Mouse (Mus musculus) ES-E14 (cell line): ENCODE data around the gene Spint4. TPM values are rescaled to one million over a fixed set of nuclear protein-coding genes. Genes with fewer than 3 reads are reported as not detected.
"Not testable (repeated sequence)": the region's sequence is repeated elsewhere in the genome, so short reads cannot be mapped to it uniquely, and the experiment has no call there.

Experiments used
- DNase-seq: peaks from one replicate; pipeline ENCODE4 v3.0.0-alpha.2; 2013; ENCODE audit warnings: low read depth, low spot score
- H3K27ac ChIP-seq: 2 replicates; pipeline ENCODE4 v1.5.1; 2012; ENCODE audit warnings: low read depth, mild to moderate bottlenecking, low read length, moderate library complexity, mixed read lengths; ENCODE audit not compliant: poor library complexity, insufficient read depth, severe bottlenecking
- H3K36me3 ChIP-seq: 2 replicates; pipeline ENCODE4 v1.6.1; 2012; ENCODE audit warnings: mild to moderate bottlenecking, low read length, moderate library complexity, mixed read lengths; ENCODE audit not compliant: control insufficient read depth, poor library complexity, insufficient read depth, severe bottlenecking
- H3K4me1 ChIP-seq, 2 experiments: fragments of 150-350 bp in 1 of 2; sonication (generic) in 1 of 2; 2 replicates each; pipeline ENCODE4 v1.6.1; 2012; ENCODE audit warnings: low read length in 2 of 2, mild to moderate bottlenecking in 1 of 2, mixed read lengths in 1 of 2; ENCODE audit not compliant: control insufficient read depth in 2 of 2, insufficient read depth in 2 of 2, poor library complexity in 1 of 2
- H3K4me3 ChIP-seq, 2 experiments: fragments of 150-350 bp in 1 of 2; sonication (generic) in 1 of 2; 2 replicates each; pipeline ENCODE4 v1.5.1; 2012; ENCODE audit warnings: low read length in 2 of 2, low read depth in 1 of 2, mild to moderate bottlenecking in 1 of 2, mixed read lengths in 1 of 2; ENCODE audit not compliant: insufficient read depth in 1 of 2, poor library complexity in 1 of 2, severe bottlenecking in 1 of 2
- H3K9ac ChIP-seq: 2 replicates; pipeline ENCODE4 v1.6.1; 2012; ENCODE audit warnings: low read depth, mild to moderate bottlenecking, low read length, mixed read lengths; ENCODE audit not compliant: poor library complexity, insufficient read depth, severe bottlenecking
- H3K9me3 ChIP-seq: fragments of 150-350 bp; sonication (generic); 2 replicates; pipeline ENCODE4 v1.6.1; 2012; ENCODE audit warnings: low read depth, mild to moderate bottlenecking, low read length; ENCODE audit not compliant: control insufficient read depth, insufficient read depth
- CHD2 ChIP-seq: IDR thresholded peaks from 2 replicates; pipeline ENCODE4 v1.6.1; 2014; ENCODE audit warnings: mild to moderate bottlenecking, low read depth, low read length, inconsistent platforms
- HCFC1 ChIP-seq: IDR thresholded peaks from 2 replicates; pipeline ENCODE4 v1.6.1; 2012; ENCODE audit warnings: low read length, inconsistent platforms, borderline replicate concordance; ENCODE audit not compliant: insufficient read depth
- MAFK ChIP-seq: IDR thresholded peaks from 2 replicates; pipeline ENCODE4 v1.6.1; 2014; ENCODE audit warnings: mild to moderate bottlenecking, low read depth, low read length, inconsistent platforms; ENCODE audit not compliant: insufficient read depth
- ZC3H11A ChIP-seq: IDR thresholded peaks from 2 replicates; pipeline ENCODE4 v1.6.1; 2012; ENCODE audit warnings: low read depth, mild to moderate bottlenecking, inconsistent platforms, low read length, borderline replicate concordance
- ZNF384 ChIP-seq: IDR thresholded peaks from 2 replicates; pipeline ENCODE4 v1.6.1; 2012; ENCODE audit warnings: low read depth, low read length, inconsistent platforms
- in situ Hi-C, 2 experiments: fragments of 600-800 bp; cut with MboI; formaldehyde crosslinking; loops; one replicate each; pipeline ENCODE4 v1.15.1; 2025; ENCODE audit warnings: low sequenced_read_pairs in 2 of 2, inconsistent platforms in 1 of 2; ENCODE audit not compliant: unreplicated experiment in 2 of 2
- total RNA-seq: library from RNA; depleted of rRNA; stranded (reverse); fragments of 300-350 nt; gene quantifications from 2 replicates; pipeline ENCODE4 v1.2.3, GENCODE M21; 2012

The Spint4 gene
- total RNA-seq, 1 experiment: not detected

GRCm38 (mm10) chr2:164704235-164704634 is 5.9 kb downstream of the Spint4 start:
- Histone ChIP-seq H3K27ac (no peak overlapping the region), H3K9ac (no peak overlapping the region), H3K36me3 (no peaks in the 10 kb centered on the region), H3K4me3 (no peak overlapping the region), H3K9me3 (no peaks in the 10 kb centered on the region), H3K4me1 (no peaks in the 10 kb centered on the region)
- TF ChIP-seq HCFC1 (no peak), ZNF384 (no peak), ZC3H11A (no peak), CHD2 (no peak)
- in situ Hi-C loops: no loop called here
- no peak for DNase-seq

GRCm38 (mm10) chr2:164705328-164705727 is 7.0 kb downstream of the Spint4 start:
- in situ Hi-C loops: no loop called here
- Histone ChIP-seq H3K4me3 (no peak overlapping the region), H3K36me3 (no peaks in the 10 kb centered on the region), H3K9me3 (no peaks in the 10 kb centered on the region), H3K27ac (peak overlapping the region; percentile 11; the same call in 1 of the 2 replicates), H3K4me1 (no peaks in the 10 kb centered on the region), H3K9ac (no peak overlapping the region)
- no peak for DNase-seq
- TF ChIP-seq ZNF384: no peak
- TF ChIP-seq MAFK: no peak
- TF ChIP-seq CHD2: no peak
- TF ChIP-seq ZC3H11A: no peak
- no peak for TF ChIP-seq HCFC1

DNA sequence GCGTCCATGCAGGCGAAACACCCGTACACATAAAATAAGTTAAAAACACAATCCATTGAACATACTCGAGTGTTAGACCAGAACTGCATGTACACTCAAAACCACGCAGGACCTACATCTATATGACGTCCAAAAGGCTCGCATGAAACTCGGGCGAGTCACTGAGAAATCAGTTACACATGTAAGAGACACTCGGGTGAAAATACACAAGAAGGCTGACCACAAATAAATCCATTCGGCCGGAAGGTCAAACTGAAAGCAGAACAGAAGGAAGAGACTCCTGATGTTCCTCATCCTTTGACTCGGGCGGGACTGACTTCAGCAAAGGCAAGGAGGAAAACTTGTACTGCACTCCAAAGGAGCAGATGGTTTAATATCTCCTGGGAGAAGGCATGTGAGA is 7.7 kb downstream of the Spint4 start:
- Histone ChIP-seq H3K4me3 (no peak overlapping the region), H3K9ac (no peak overlapping the region), H3K4me1 (no peaks in the 10 kb centered on the region), H3K27ac (no peak overlapping the region), H3K36me3 (no peaks in the 10 kb centered on the region), H3K9me3 (no peaks in the 10 kb centered on the region)
- no peak for DNase-seq
- in situ Hi-C loops: no loop called here
- no peak for TF ChIP-seq HCFC1
- TF ChIP-seq ZC3H11A: no peak
- TF ChIP-seq CHD2: no peak
- no peak for TF ChIP-seq MAFK
- no peak for TF ChIP-seq ZNF384

- TF ChIP-seq MAFK (no peak), ZC3H11A (no peak), CHD2 (no peak), HCFC1 (no peak), ZNF384 (no peak)
- no peak for DNase-seq
- Histone ChIP-seq H3K9me3 (no peaks in the 10 kb centered on the region), H3K4me1 (no peaks in the 10 kb centered on the region), H3K4me3 (no peak within 1 kb of the TSS), H3K36me3 (no peaks in the 10 kb centered on the region), H3K9ac (no peak within 1 kb of the TSS), H3K27ac (no peak within 1 kb of the TSS)
- in situ Hi-C loops: no loop called here
These were observed 16.7 kb downstream of the Spint4 start, which contains the start of gene Spint5 for GRCm38 (mm10) chr2:164715005-164715404. Gene Spint5, plus strand, starts transcription at chr2:164715305.

GRCm38 (mm10) chr2:164716194-164716786 is 18.0 kb downstream of the Spint4 start:
- H3K4me1 ChIP-seq, in situ Hi-C loops, H3K9me3 ChIP-seq, DNase-seq, H3K27ac ChIP-seq, H3K36me3 ChIP-seq, H3K9ac ChIP-seq, H3K4me3 ChIP-seq: not testable (repeated sequence)
